Mouse (Mus musculus) stomach, postnatal 0 days (tissue): Measurements from ENCODE around the gene Drc7. TPM values are rescaled to one million over a fixed set of nuclear protein-coding genes. Genes with fewer than 3 reads are reported as not detected.
"Not testable (repeated sequence)": the region's sequence is repeated elsewhere in the genome, so short reads cannot be mapped to it uniquely, and the experiment has no call there.

ENCODE experiments used
- ATAC-seq: fragments of 200-750 bp; cut with Nextera tagmentation; 2 replicates; pipeline ENCODE4 v1.8.0; 2017; ENCODE audit not compliant: low FRiP score, low TSS enrichment
- DNase-seq: peaks from one replicate; pipeline ENCODE4 v3.0.0-alpha.2; 2016; ENCODE audit warnings: low spot score
- H3K27ac ChIP-seq: fragments of 300-500 bp; sonication (generic); replicated peaks from 2 replicates; pipeline ENCODE4 v1.5.1; 2014; ENCODE audit warnings: mild to moderate bottlenecking, control low read depth
- H3K27me3 ChIP-seq: fragments of 300-500 bp; sonication (generic); 2 replicates; pipeline ENCODE4 v1.6.1; 2014; ENCODE audit warnings: low read length; ENCODE audit not compliant: control insufficient read depth, insufficient read depth
- H3K36me3 ChIP-seq: fragments of 300-500 bp; sonication (generic); 2 replicates; pipeline ENCODE4 v1.6.1; 2014; ENCODE audit warnings: low read length, mixed read lengths; ENCODE audit not compliant: control insufficient read depth, insufficient read depth
- H3K4me1 ChIP-seq: fragments of 300-500 bp; sonication (generic); replicated peaks from 2 replicates; pipeline ENCODE4 v1.6.1; 2014; ENCODE audit warnings: antibody characterized with exemption; ENCODE audit not compliant: control insufficient read depth, insufficient read depth
- H3K4me2 ChIP-seq: fragments of 300-500 bp; sonication (generic); replicated peaks from 2 replicates; pipeline ENCODE4 v1.6.1; 2014; ENCODE audit warnings: low read depth, mild to moderate bottlenecking, control low read depth, moderate library complexity
- H3K4me3 ChIP-seq: fragments of 300-500 bp; sonication (generic); 2 replicates; pipeline ENCODE4 v1.5.1; 2014; ENCODE audit warnings: low read depth, low read length, control low read depth
- H3K9ac ChIP-seq: fragments of 300-500 bp; sonication (generic); 2 replicates; pipeline ENCODE4 v1.6.1; 2014; ENCODE audit warnings: mild to moderate bottlenecking, low read length, control low read depth, mixed read lengths
- H3K9me3 ChIP-seq: fragments of 300-500 bp; sonication (generic); 2 replicates; pipeline ENCODE4 v1.6.1; 2016; ENCODE audit warnings: low read length; ENCODE audit not compliant: control insufficient read depth
- CTCF ChIP-seq: IDR thresholded peaks from 2 replicates; pipeline ENCODE4 v1.5.1; 2016; ENCODE audit warnings: antibody characterized with exemption, low read depth, mild to moderate bottlenecking, moderate library complexity
- EP300 ChIP-seq: optimal IDR thresholded peaks from 2 replicates; pipeline ENCODE3; 2016; ENCODE audit warnings: antibody characterized with exemption
- WGBS: fragments of 180-500 bp; shearing (Covaris S2); extraction: QIAGEN DNeasy Blood & Tissue Kit; methylation state at CpG from one replicate; pipeline ENCODE4 v1.1.7; 2014; 5-methylcytosine and 5-hydroxymethylcytosine counted together
- polyA plus RNA-seq: library from polyadenylated mRNA; unstranded; fragments of >200 nt; fragmentation: Nextera tagmentation; extraction: Ambion mirVana; gene quantifications from 2 replicates; pipeline ENCODE4 v1.2.1, GENCODE M21; 2015

Drc7 gene
- polyA plus RNA-seq, 1 experiment from 2014 or later, result 0.04 TPM

GRCm38 (mm10) chr8:95020293-95020777 lies 34.6 kb upstream of the Drc7 start:
- ATAC-seq (no peak), DNase-seq (no peak)
- TF ChIP-seq EP300, result no peak
- no peak for TF ChIP-seq CTCF

GRCm38 (mm10) chr8:95020821-95021220 lies 34.1 kb upstream of the Drc7 start:
- no peak for DNase-seq
- Histone ChIP-seq H3K4me3 (no peak overlapping the region), H3K4me1 (no peaks in the 10 kb centered on the region), H3K27me3 (no peaks in the 10 kb centered on the region), H3K27ac (no peak overlapping the region), H3K9me3 (no peaks in the 10 kb centered on the region), H3K36me3 (no peaks in the 10 kb centered on the region), H3K9ac (no peak overlapping the region), H3K4me2 (no peak overlapping the region)
- no peak for TF ChIP-seq CTCF
- TF ChIP-seq EP300, result no peak
- ATAC-seq, result no peak
- 70% methylated on average over 10 of the region's 10 CpGs for WGBS

More at GRCm38 (mm10) chr8:95020293-95020777, 34.6 kb upstream of the Drc7 start:
- no peak overlapping the region for H3K4me2 ChIP-seq
- H3K9me3 ChIP-seq, result no peaks in the 10 kb centered on the region
- no peaks in the 10 kb centered on the region for H3K4me1 ChIP-seq
- H3K27ac ChIP-seq, result no peak overlapping the region
- H3K4me3 ChIP-seq, result no peak overlapping the region
- no peaks in the 10 kb centered on the region for H3K27me3 ChIP-seq
- H3K36me3 ChIP-seq, result no peaks in the 10 kb centered on the region
- WGBS, result 48% methylated on average over 12 of the region's 12 CpGs
- H3K9ac ChIP-seq, result no peak overlapping the region

GRCm38 (mm10) chr8:95023201-95023600 lies 31.7 kb upstream of the Drc7 start:
- no peaks in the 10 kb centered on the region for H3K36me3 ChIP-seq
- no peaks in the 10 kb centered on the region for H3K9me3 ChIP-seq
- H3K27ac ChIP-seq, result no peak overlapping the region
- no peak for DNase-seq
- no peaks in the 10 kb centered on the region for H3K27me3 ChIP-seq
- no peak for ATAC-seq
- no peak for TF ChIP-seq CTCF
- no peak for TF ChIP-seq EP300
- no peak overlapping the region for H3K4me3 ChIP-seq
- WGBS, result 31% methylated on average over 8 of the region's 8 CpGs
- H3K4me1 ChIP-seq, result no peaks in the 10 kb centered on the region
- H3K9ac ChIP-seq, result no peak overlapping the region
- H3K4me2 ChIP-seq, result no peak overlapping the region

- WGBS, result 67% methylated on average over 4 of the region's 4 CpGs
- no peak overlapping the region for H3K4me2 ChIP-seq
Measured at GRCm38 (mm10) chr8:95024387-95024786, 30.5 kb upstream of the Drc7 start.

GRCm38 (mm10) chr8:95025421-95025820 lies 29.5 kb upstream of the Drc7 start:
- H3K9me3 ChIP-seq, result no peaks in the 10 kb centered on the region
- H3K9ac ChIP-seq, result no peak overlapping the region
- H3K4me3 ChIP-seq, result no peak overlapping the region
- ATAC-seq (no peak), DNase-seq (peak; percentile 30)
- H3K4me1 ChIP-seq, result no peaks in the 10 kb centered on the region
- 67% methylated on average over 2 of the region's 2 CpGs for WGBS
- no peak overlapping the region for H3K27ac ChIP-seq
- no peaks in the 10 kb centered on the region for H3K27me3 ChIP-seq
- H3K36me3 ChIP-seq, result no peaks in the 10 kb centered on the region
- TF ChIP-seq CTCF (peak; percentile 63), EP300 (no peak)
- no peak overlapping the region for H3K4me2 ChIP-seq

More at GRCm38 (mm10) chr8:95024387-95024786, 30.5 kb upstream of the Drc7 start:
- Histone ChIP-seq H3K4me1 (no peaks in the 10 kb centered on the region), H3K4me3 (no peak overlapping the region), H3K27me3 (no peaks in the 10 kb centered on the region), H3K9me3 (no peaks in the 10 kb centered on the region), H3K27ac (no peak overlapping the region), H3K9ac (no peak overlapping the region), H3K36me3 (no peaks in the 10 kb centered on the region)
- TF ChIP-seq EP300 (no peak), CTCF (no peak)
- no peak for ATAC-seq
- no peak for DNase-seq

- H3K4me2 ChIP-seq, H3K4me1 ChIP-seq, ATAC-seq, H3K36me3 ChIP-seq, H3K4me3 ChIP-seq, H3K9me3 ChIP-seq, DNase-seq, H3K27ac ChIP-seq, H3K9ac ChIP-seq, H3K27me3 ChIP-seq: not testable (repeated sequence)
- WGBS, result 41% methylated on average over 7 of the region's 7 CpGs
Measured at GRCm38 (mm10) chr8:95028391-95028790, 26.5 kb upstream of the Drc7 start.
